Mouse (Mus musculus): ENCODE measurements around the gene Esrrg. TPM values are rescaled to one million over a fixed set of nuclear protein-coding genes. Genes with fewer than 3 reads are reported as not detected.

Esrrg gene
- polyA plus RNA-seq, 1 experiment from 2014 or later, result 1.2 TPM

GRCm38 (mm10) chr1:188153665-188154064 lies 545.1 kb downstream of the Esrrg start:
- H3K9ac ChIP-seq (ENCODE audit: low read length), result no peak overlapping the region
- no peaks in the 10 kb centered on the region for H3K9me3 ChIP-seq (ENCODE audit: control insufficient read depth, low read length)
- no peaks in the 10 kb centered on the region for H3K4me1 ChIP-seq (ENCODE audit: control insufficient read depth, insufficient read depth, low read length)
- no peak overlapping the region for H3K27ac ChIP-seq (replicated peaks; ENCODE audit: low read depth, low read length)
- H3K36me3 ChIP-seq (ENCODE audit: control insufficient read depth, insufficient read depth, low read length), result no peaks in the 10 kb centered on the region
- no peak overlapping the region for H3K4me2 ChIP-seq (ENCODE audit: low read depth, severe bottlenecking)
- DNase-seq (ENCODE audit: low spot score), result no peak
- 85% methylated on average over 2 of the region's 2 CpGs for WGBS
- H3K4me3 ChIP-seq (ENCODE audit: low read depth, low read length), result no peak overlapping the region
- H3K27me3 ChIP-seq (ENCODE audit: control insufficient read depth, insufficient read depth, low read length), result no peaks in the 10 kb centered on the region
- no peak for ATAC-seq (ENCODE audit: insufficient number of reproducible peaks, low FRiP score, low TSS enrichment, low read depth)

- Histone ChIP-seq H3K4me3 (ENCODE audit: low read depth, low read length) (no peak overlapping the region), H3K27ac (replicated peaks; ENCODE audit: low read depth, low read length) (no peak overlapping the region), H3K36me3 (ENCODE audit: control insufficient read depth, insufficient read depth, low read length) (no peaks in the 10 kb centered on the region), H3K4me2 (ENCODE audit: low read depth, severe bottlenecking) (no peak overlapping the region), H3K9ac (ENCODE audit: low read length) (no peak overlapping the region), H3K9me3 (ENCODE audit: control insufficient read depth, low read length) (no peaks in the 10 kb centered on the region), H3K27me3 (ENCODE audit: control insufficient read depth, insufficient read depth, low read length) (no peaks in the 10 kb centered on the region), H3K4me1 (ENCODE audit: control insufficient read depth, insufficient read depth, low read length) (no peaks in the 10 kb centered on the region)
- 73% methylated on average over 14 of the region's 14 CpGs for WGBS
- no peak for ATAC-seq (ENCODE audit: insufficient number of reproducible peaks, low FRiP score, low TSS enrichment, low read depth)
- no peak for DNase-seq (ENCODE audit: low spot score)
Observed at GRCm38 (mm10) chr1:188154466-188155110, 546.0 kb downstream of the Esrrg start.

- Histone ChIP-seq H3K9ac (ENCODE audit: low read length) (no peak overlapping the region), H3K4me3 (ENCODE audit: low read depth, low read length) (no peak overlapping the region), H3K36me3 (ENCODE audit: control insufficient read depth, insufficient read depth, low read length) (no peaks in the 10 kb centered on the region), H3K27ac (replicated peaks; ENCODE audit: low read depth, low read length) (no peak overlapping the region), H3K27me3 (ENCODE audit: control insufficient read depth, insufficient read depth, low read length) (no peaks in the 10 kb centered on the region), H3K4me2 (ENCODE audit: low read depth, severe bottlenecking) (no peak overlapping the region), H3K4me1 (ENCODE audit: control insufficient read depth, insufficient read depth, low read length) (no peaks in the 10 kb centered on the region), H3K9me3 (ENCODE audit: control insufficient read depth, low read length) (no peaks in the 10 kb centered on the region)
- 82% methylated on average over 22 of the region's 22 CpGs for WGBS
- no peak for ATAC-seq (ENCODE audit: insufficient number of reproducible peaks, low FRiP score, low TSS enrichment, low read depth)
- no peak for DNase-seq (ENCODE audit: low spot score)
Observed at GRCm38 (mm10) chr1:188155135-188155779, 546.7 kb downstream of the Esrrg start.

- ATAC-seq (ENCODE audit: insufficient number of reproducible peaks, low FRiP score, low TSS enrichment, low read depth), result no peak
- Histone ChIP-seq H3K36me3 (ENCODE audit: control insufficient read depth, insufficient read depth, low read length) (no peaks in the 10 kb centered on the region), H3K9ac (ENCODE audit: low read length) (no peak overlapping the region), H3K9me3 (ENCODE audit: control insufficient read depth, low read length) (no peaks in the 10 kb centered on the region), H3K27me3 (ENCODE audit: control insufficient read depth, insufficient read depth, low read length) (no peaks in the 10 kb centered on the region), H3K4me2 (ENCODE audit: low read depth, severe bottlenecking) (no peak overlapping the region), H3K4me3 (ENCODE audit: low read depth, low read length) (no peak overlapping the region), H3K27ac (replicated peaks; ENCODE audit: low read depth, low read length) (no peak overlapping the region), H3K4me1 (ENCODE audit: control insufficient read depth, insufficient read depth, low read length) (no peaks in the 10 kb centered on the region)
- DNase-seq (ENCODE audit: low spot score), result no peak
- WGBS, result 95% methylated on average over 5 of the region's 5 CpGs
Observed at GRCm38 (mm10) chr1:188156520-188156919, 547.9 kb downstream of the Esrrg start.

GRCm38 (mm10) chr1:188157237-188157955 lies 548.8 kb downstream of the Esrrg start:
- H3K9ac ChIP-seq (ENCODE audit: low read length), result no peak overlapping the region
- WGBS, result 91% methylated on average over 7 of the region's 7 CpGs
- ATAC-seq (ENCODE audit: insufficient number of reproducible peaks, low FRiP score, low TSS enrichment, low read depth) (no peak), DNase-seq (ENCODE audit: low spot score) (no peak)
- no peak overlapping the region for H3K4me2 ChIP-seq (ENCODE audit: low read depth, severe bottlenecking)
- H3K27ac ChIP-seq (replicated peaks; ENCODE audit: low read depth, low read length), result no peak overlapping the region
- H3K36me3 ChIP-seq (ENCODE audit: control insufficient read depth, insufficient read depth, low read length), result no peaks in the 10 kb centered on the region
- no peaks in the 10 kb centered on the region for H3K9me3 ChIP-seq (ENCODE audit: control insufficient read depth, low read length)
- H3K4me3 ChIP-seq (ENCODE audit: low read depth, low read length), result no peak overlapping the region
- no peaks in the 10 kb centered on the region for H3K4me1 ChIP-seq (ENCODE audit: control insufficient read depth, insufficient read depth, low read length)
- H3K27me3 ChIP-seq (ENCODE audit: control insufficient read depth, insufficient read depth, low read length), result no peaks in the 10 kb centered on the region

- Histone ChIP-seq H3K9me3 (ENCODE audit: control insufficient read depth, low read length) (no peaks in the 10 kb centered on the region), H3K27me3 (ENCODE audit: control insufficient read depth, insufficient read depth, low read length) (no peaks in the 10 kb centered on the region), H3K27ac (replicated peaks; ENCODE audit: low read depth, low read length) (no peak overlapping the region), H3K4me1 (ENCODE audit: control insufficient read depth, insufficient read depth, low read length) (no peaks in the 10 kb centered on the region), H3K9ac (ENCODE audit: low read length) (no peak overlapping the region), H3K36me3 (ENCODE audit: control insufficient read depth, insufficient read depth, low read length) (no peaks in the 10 kb centered on the region), H3K4me3 (ENCODE audit: low read depth, low read length) (no peak overlapping the region), H3K4me2 (ENCODE audit: low read depth, severe bottlenecking) (no peak overlapping the region)
- WGBS, result 89% methylated on average over 1 of the region's 1 CpGs
- DNase-seq (ENCODE audit: low spot score) (no peak), ATAC-seq (ENCODE audit: insufficient number of reproducible peaks, low FRiP score, low TSS enrichment, low read depth) (no peak)
Observed at GRCm38 (mm10) chr1:188158675-188159074, 550.1 kb downstream of the Esrrg start.

- WGBS, result 87% methylated on average over 2 of the region's 2 CpGs
- Histone ChIP-seq H3K9me3 (ENCODE audit: control insufficient read depth, low read length) (no peaks in the 10 kb centered on the region), H3K4me3 (ENCODE audit: low read depth, low read length) (no peak overlapping the region), H3K27ac (replicated peaks; ENCODE audit: low read depth, low read length) (no peak overlapping the region), H3K4me2 (ENCODE audit: low read depth, severe bottlenecking) (no peak overlapping the region), H3K36me3 (ENCODE audit: control insufficient read depth, insufficient read depth, low read length) (no peaks in the 10 kb centered on the region), H3K9ac (ENCODE audit: low read length) (no peak overlapping the region), H3K27me3 (ENCODE audit: control insufficient read depth, insufficient read depth, low read length) (no peaks in the 10 kb centered on the region), H3K4me1 (ENCODE audit: control insufficient read depth, insufficient read depth, low read length) (no peaks in the 10 kb centered on the region; the same call in 1 of the 2 replicates)
- DNase-seq (ENCODE audit: low spot score) (no peak), ATAC-seq (ENCODE audit: insufficient number of reproducible peaks, low FRiP score, low TSS enrichment, low read depth) (no peak)
Observed at GRCm38 (mm10) chr1:188159108-188159507, 550.5 kb downstream of the Esrrg start.

- no peak overlapping the region for H3K4me2 ChIP-seq (ENCODE audit: low read depth, severe bottlenecking)
- no peak overlapping the region for H3K9ac ChIP-seq (ENCODE audit: low read length)
- no peaks in the 10 kb centered on the region for H3K9me3 ChIP-seq (ENCODE audit: control insufficient read depth, low read length)
- H3K4me1 ChIP-seq (ENCODE audit: control insufficient read depth, insufficient read depth, low read length), result peaks cover 2% of the 10 kb centered on the region
- DNase-seq (ENCODE audit: low spot score) (no peak), ATAC-seq (ENCODE audit: insufficient number of reproducible peaks, low FRiP score, low TSS enrichment, low read depth) (no peak)
- no peak overlapping the region for H3K27ac ChIP-seq (replicated peaks; ENCODE audit: low read depth, low read length)
- no peaks in the 10 kb centered on the region for H3K27me3 ChIP-seq (ENCODE audit: control insufficient read depth, insufficient read depth, low read length)
- H3K36me3 ChIP-seq (ENCODE audit: control insufficient read depth, insufficient read depth, low read length), result no peaks in the 10 kb centered on the region
- H3K4me3 ChIP-seq (ENCODE audit: low read depth, low read length), result no peak overlapping the region
Observed at GRCm38 (mm10) chr1:188163058-188163457, 554.5 kb downstream of the Esrrg start.
